Mouse (Mus musculus) lung, postnatal 0 days (tissue): ENCODE results near the gene Tdrd12.
A peak's percentile ranks its signal among the peaks of the same experiment; 100 is the strongest.

Experiments
- CTCF ChIP-seq: IDR thresholded peaks from 2 replicates; pipeline ENCODE4 v1.5.1; 2016; ENCODE audit warnings: antibody characterized with exemption, mild to moderate bottlenecking
- EP300 ChIP-seq: IDR thresholded peaks from 2 replicates; pipeline ENCODE4 v1.6.1; 2016; ENCODE audit warnings: antibody characterized with exemption, mild to moderate bottlenecking, control low read depth

DNA sequence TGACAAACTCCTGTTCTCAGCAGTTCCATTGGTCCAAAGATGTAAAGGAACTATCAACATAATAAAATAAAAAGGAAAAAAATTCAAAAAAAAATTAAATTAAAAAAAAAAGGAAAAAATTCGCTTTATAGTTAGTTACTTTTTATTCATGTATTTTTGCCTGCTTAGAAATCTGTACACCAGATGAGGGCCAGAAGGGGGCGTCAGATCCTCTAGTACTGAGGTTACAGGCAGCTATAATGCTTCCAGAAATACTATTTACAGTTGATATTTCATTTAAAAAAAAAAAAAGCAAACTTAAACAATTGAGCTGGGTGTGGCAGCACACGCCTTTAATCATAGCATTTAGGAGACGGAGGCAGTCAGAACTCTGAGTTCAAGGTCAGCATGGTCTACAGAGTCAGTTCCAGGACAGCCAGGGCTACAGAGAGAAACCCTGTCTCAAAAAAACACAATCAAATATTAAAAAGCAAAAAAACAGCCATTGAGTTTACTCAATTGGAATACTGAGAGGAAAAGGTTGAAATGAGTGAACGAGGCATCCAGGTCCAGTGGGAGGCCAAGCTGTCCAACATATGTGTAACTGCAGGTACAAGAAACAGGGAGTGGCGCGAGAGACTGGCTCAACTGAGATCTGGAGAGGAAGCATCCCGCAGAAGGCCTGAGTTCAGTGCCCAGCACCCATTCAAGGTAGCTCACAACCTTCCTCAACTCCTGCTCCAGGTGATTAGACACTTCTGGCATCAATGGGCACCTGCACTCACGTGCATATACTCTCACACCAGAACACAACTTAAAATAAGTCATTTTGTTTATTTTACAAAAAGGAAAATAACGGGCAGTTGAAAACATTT, 16.4 kb upstream of the Tdrd12 start:
- TF ChIP-seq CTCF: peak; percentile 54
- no peak for TF ChIP-seq EP300
